Mouse (Mus musculus) lung, postnatal 0 days (tissue): ENCODE measurements at regions not wholly inside any gene's neighbourhood (a gene's known extent, or its start where the extent isn't known, plus 50 kb on each side); places are given as distances from the start of the nearest gene placed in this dataset.

Experiments used
- ATAC-seq: fragments of 200-750 bp; cut with Nextera tagmentation; 2 replicates; pipeline ENCODE4 v1.8.0; 2017; ENCODE audit warnings: moderate library complexity
- DNase-seq: peaks from one replicate; pipeline ENCODE4 v3.0.0-alpha.2; 2016; ENCODE audit warnings: low spot score
- H3K27ac ChIP-seq: fragments of 300-500 bp; sonication (generic); 2 replicates; pipeline ENCODE4 v1.5.1; 2014; ENCODE audit warnings: antibody characterized with exemption, mild to moderate bottlenecking, low read length, mixed read lengths
- H3K27me3 ChIP-seq: fragments of 300-500 bp; sonication (generic); replicated peaks from 2 replicates; pipeline ENCODE4 v1.6.1; 2014; ENCODE audit warnings: low read length, mixed read lengths; ENCODE audit not compliant: insufficient read depth
- H3K36me3 ChIP-seq: fragments of 300-500 bp; sonication (generic); 2 replicates; pipeline ENCODE4 v1.6.1; 2014; ENCODE audit warnings: low read length, mixed read lengths; ENCODE audit not compliant: insufficient read depth
- H3K4me1 ChIP-seq: fragments of 300-500 bp; sonication (generic); 2 replicates; pipeline ENCODE4 v1.6.1; 2014; ENCODE audit warnings: antibody characterized with exemption, low read depth, low read length, mixed read lengths; ENCODE audit not compliant: insufficient read depth
- H3K4me2 ChIP-seq: fragments of 300-500 bp; sonication (generic); replicated peaks from 2 replicates; pipeline ENCODE4 v1.6.1; 2014; ENCODE audit warnings: low read depth, mild to moderate bottlenecking, low read length, moderate library complexity, mixed read lengths
- H3K4me3 ChIP-seq: fragments of 300-500 bp; sonication (generic); 2 replicates; pipeline ENCODE4 v1.5.1; 2014; ENCODE audit warnings: low read depth, low read length
- H3K9ac ChIP-seq: fragments of 300-500 bp; sonication (generic); replicated peaks from 2 replicates; pipeline ENCODE4 v1.6.1; 2014; ENCODE audit warnings: low read depth, mild to moderate bottlenecking
- H3K9me3 ChIP-seq: fragments of 300-500 bp; sonication (generic); 2 replicates; pipeline ENCODE4 v1.6.1; 2016; ENCODE audit warnings: low read length, mixed read lengths
- CTCF ChIP-seq: IDR thresholded peaks from 2 replicates; pipeline ENCODE4 v1.5.1; 2016; ENCODE audit warnings: antibody characterized with exemption, mild to moderate bottlenecking
- EP300 ChIP-seq: IDR thresholded peaks from 2 replicates; pipeline ENCODE4 v1.6.1; 2016; ENCODE audit warnings: antibody characterized with exemption, mild to moderate bottlenecking, control low read depth
- WGBS: fragments of 180-500 bp; shearing (Covaris S2); extraction: QIAGEN DNeasy Blood & Tissue Kit; methylation state at CpG from one replicate; pipeline ENCODE4 v1.1.7; 2014; 5-methylcytosine and 5-hydroxymethylcytosine counted together

DNA sequence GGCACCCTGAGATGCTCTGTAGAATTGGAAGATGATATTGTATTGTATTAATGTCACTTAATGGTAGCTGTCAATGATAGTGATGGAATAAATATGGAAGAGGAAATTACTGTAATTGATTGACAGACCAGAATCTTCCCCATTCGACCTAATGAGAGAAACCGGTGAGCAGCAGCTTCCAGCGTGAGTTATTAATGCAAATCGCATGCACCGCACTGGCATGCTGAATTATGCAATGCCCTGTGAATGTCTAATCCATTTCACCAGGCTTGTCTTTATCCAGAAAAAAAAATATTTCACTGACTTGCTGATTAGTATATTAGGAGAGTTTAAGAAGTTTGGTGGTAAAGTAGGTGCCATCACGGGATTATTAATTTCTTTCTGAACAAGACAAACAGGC, 384.2 kb upstream of the Jarid2 start:
- WGBS: 82% methylated on average over 6 of the region's 6 CpGs
- ATAC-seq: no peak
- no peak overlapping the region for H3K4me2 ChIP-seq

DNA sequence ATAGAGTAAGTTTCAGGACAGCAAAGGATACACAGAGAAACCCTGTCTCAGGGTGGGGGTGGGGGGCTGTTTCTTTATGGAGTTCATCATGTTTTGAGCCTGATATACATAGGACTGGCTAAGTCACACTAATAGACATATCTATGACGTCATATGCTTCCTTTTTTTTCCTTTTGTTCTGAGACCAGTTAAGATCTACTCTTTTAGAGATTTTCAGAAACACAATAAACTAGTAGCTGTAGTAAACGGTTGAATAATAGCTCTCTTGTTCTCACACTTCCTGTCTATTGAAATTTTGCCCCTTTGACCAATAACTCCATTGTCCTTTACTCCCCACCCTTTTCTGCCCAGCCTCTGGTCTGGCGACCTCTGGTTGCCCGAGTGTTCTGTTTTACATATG, 382.6 kb upstream of the Jarid2 start:
- H3K4me3 ChIP-seq: no peak overlapping the region
- no peaks in the 10 kb centered on the region for H3K9me3 ChIP-seq
- no peak for TF ChIP-seq EP300
- TF ChIP-seq CTCF: no peak
- no peak overlapping the region for H3K27ac ChIP-seq
- H3K9ac ChIP-seq: no peak overlapping the region
- no peaks in the 10 kb centered on the region for H3K36me3 ChIP-seq
- no peak overlapping the region for H3K4me2 ChIP-seq
- 70% methylated on average over 4 of the region's 4 CpGs for WGBS
- H3K4me1 ChIP-seq: no peaks in the 10 kb centered on the region
- ATAC-seq: no peak
- H3K27me3 ChIP-seq: no peaks in the 10 kb centered on the region
- DNase-seq: peak; percentile 11

More for the DNA sequence above, 384.2 kb upstream of the Jarid2 start:
- Histone ChIP-seq H3K4me3 (no peak overlapping the region), H3K27me3 (no peaks in the 10 kb centered on the region), H3K27ac (no peak overlapping the region), H3K9me3 (no peaks in the 10 kb centered on the region), H3K4me1 (no peaks in the 10 kb centered on the region), H3K9ac (no peak overlapping the region), H3K36me3 (no peaks in the 10 kb centered on the region)
- DNase-seq: no peak
- no peak for TF ChIP-seq EP300
- no peak for TF ChIP-seq CTCF

DNA sequence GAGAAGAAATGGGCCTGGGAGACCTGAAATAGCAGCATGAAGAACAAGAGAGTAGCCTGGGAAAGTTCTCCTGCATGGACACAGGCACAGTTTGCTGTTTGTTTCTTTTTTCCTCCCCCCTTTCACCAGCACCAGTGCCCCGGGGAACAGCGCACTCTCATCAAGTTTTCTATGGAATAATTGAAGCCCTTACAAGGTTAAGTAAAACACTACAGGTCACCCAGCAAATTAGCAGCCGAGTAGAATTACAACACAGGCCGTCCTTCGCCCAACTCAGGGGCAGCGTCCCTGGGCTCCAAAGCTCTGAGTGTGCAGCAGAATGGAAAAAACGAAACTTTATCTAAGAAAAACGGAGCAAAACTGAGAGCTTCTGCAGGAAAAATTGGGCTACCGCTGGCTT, 381.6 kb upstream of the Jarid2 start:
- H3K4me2 ChIP-seq: no peak overlapping the region
- no peak overlapping the region for H3K27ac ChIP-seq
- TF ChIP-seq CTCF: no peak
- TF ChIP-seq EP300: no peak
- H3K27me3 ChIP-seq: no peaks in the 10 kb centered on the region
- no peaks in the 10 kb centered on the region for H3K9me3 ChIP-seq
- DNase-seq: peak; percentile 12
- no peaks in the 10 kb centered on the region for H3K4me1 ChIP-seq
- no peak overlapping the region for H3K4me3 ChIP-seq
- 64% methylated on average over 9 of the region's 9 CpGs for WGBS
- no peaks in the 10 kb centered on the region for H3K36me3 ChIP-seq
- H3K9ac ChIP-seq: no peak overlapping the region
- no peak for ATAC-seq

DNA sequence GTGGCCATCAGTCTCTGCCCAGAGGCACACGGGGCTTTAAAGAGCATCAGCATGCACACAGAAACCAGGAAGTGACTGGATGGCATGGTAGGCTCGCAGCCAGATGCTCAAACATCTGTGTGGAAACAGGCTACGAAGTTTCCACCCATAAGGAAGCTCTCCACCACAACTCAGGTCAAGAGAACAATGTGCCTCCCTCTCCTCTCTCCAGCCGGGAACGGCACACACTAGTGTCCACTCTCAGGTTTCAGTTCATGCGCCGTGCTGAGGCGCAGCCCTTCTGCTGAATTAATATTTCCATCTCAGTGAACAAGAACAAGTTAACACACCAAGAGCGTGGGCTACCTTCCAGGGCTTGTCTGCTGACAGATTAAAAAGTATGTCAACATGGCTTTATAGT, 375.4 kb upstream of the Jarid2 start:
- Histone ChIP-seq H3K4me3 (no peak overlapping the region), H3K27ac (no peak overlapping the region), H3K36me3 (no peaks in the 10 kb centered on the region), H3K4me2 (no peak overlapping the region), H3K4me1 (no peaks in the 10 kb centered on the region), H3K9ac (no peak overlapping the region), H3K9me3 (no peaks in the 10 kb centered on the region), H3K27me3 (no peaks in the 10 kb centered on the region)
- ATAC-seq (no peak), DNase-seq (peak; percentile 65)
- TF ChIP-seq CTCF (no peak), EP300 (no peak)
- WGBS: 33% methylated on average over 9 of the region's 9 CpGs

DNA sequence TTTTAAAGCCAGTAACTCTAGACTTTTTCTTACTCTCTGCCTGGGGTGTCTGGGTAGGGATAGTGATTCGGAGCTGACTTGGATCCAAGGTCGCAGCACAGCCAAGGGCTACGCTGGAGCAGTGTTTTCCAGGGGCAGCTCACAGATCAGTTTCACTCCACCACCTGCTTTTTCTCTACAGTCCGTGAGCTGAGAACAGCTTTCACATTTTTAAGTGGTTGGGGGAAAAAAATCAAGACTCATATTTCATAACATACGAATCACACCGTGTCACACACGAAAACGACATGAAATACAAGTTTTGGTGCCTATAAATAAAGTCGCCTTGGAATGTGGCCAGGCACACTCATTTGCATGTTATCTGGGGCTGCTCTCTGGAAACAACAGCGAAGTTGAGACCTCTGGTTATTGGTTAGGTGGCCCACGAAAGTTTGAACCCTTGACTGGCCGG, 373.5 kb upstream of the Jarid2 start:
- H3K4me1 ChIP-seq: no peaks in the 10 kb centered on the region
- TF ChIP-seq CTCF (no peak), EP300 (no peak)
- no peak overlapping the region for H3K4me3 ChIP-seq
- no peaks in the 10 kb centered on the region for H3K36me3 ChIP-seq
- no peak overlapping the region for H3K9ac ChIP-seq
- no peaks in the 10 kb centered on the region for H3K9me3 ChIP-seq
- WGBS: 36% methylated on average over 12 of the region's 12 CpGs
- H3K4me2 ChIP-seq: no peak overlapping the region
- H3K27ac ChIP-seq: no peak overlapping the region
- no peaks in the 10 kb centered on the region for H3K27me3 ChIP-seq
- DNase-seq: peak; percentile 18
- ATAC-seq: no peak

DNA sequence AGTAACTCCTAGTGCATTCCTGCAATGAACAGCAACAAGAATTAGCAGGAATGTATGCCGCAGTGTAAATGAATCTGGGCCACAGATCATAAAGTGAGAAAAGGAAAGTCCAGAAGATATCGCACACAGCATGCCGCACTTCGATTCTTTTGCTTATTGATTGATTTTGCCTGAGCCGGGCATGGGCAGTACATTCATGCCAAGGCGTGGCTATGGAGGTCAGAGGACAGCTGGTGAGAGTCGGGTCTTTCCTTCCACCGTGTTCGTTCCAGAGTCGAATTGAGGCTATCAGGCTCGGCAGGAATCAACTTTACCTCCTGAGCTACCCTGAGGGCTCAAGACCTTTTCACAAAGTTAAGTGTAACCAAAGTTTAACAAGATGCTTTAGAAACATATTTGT, 372.3 kb upstream of the Jarid2 start:
- TF ChIP-seq CTCF: no peak
- TF ChIP-seq EP300: no peak
- no peak overlapping the region for H3K9ac ChIP-seq
- no peak overlapping the region for H3K4me3 ChIP-seq
- WGBS: 83% methylated on average over 11 of the region's 11 CpGs
- no peaks in the 10 kb centered on the region for H3K9me3 ChIP-seq
- no peak overlapping the region for H3K27ac ChIP-seq
- no peaks in the 10 kb centered on the region for H3K4me1 ChIP-seq
- no peaks in the 10 kb centered on the region for H3K27me3 ChIP-seq
- no peaks in the 10 kb centered on the region for H3K36me3 ChIP-seq
- DNase-seq (no peak), ATAC-seq (no peak)
- H3K4me2 ChIP-seq: no peak overlapping the region

DNA sequence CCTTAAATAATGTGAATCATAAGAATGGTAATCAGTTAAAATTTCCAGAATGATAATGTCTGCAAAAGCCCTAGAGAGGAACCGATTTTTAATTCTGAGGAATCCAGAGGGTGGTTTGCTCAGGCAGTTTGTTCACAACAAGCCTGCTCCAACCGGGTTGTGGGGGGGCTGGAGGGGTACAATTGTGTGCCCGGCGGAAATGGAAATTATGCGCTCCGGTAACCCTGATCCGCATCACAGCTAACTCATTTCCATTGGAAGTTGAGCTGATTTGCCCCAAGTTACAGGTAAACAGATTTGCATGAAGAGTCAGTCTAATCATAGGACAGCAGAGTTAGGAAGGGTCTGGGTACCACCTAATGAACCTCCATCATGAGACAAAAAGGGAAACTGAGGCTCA, 369.9 kb upstream of the Jarid2 start:
- TF ChIP-seq CTCF: no peak
- no peak for TF ChIP-seq EP300
- H3K9me3 ChIP-seq: no peaks in the 10 kb centered on the region
- H3K36me3 ChIP-seq: no peaks in the 10 kb centered on the region
- DNase-seq (no peak), ATAC-seq (no peak)
- no peaks in the 10 kb centered on the region for H3K27me3 ChIP-seq
- no peak overlapping the region for H3K27ac ChIP-seq
- H3K4me2 ChIP-seq: no peak overlapping the region
- H3K4me1 ChIP-seq: no peaks in the 10 kb centered on the region
- 85% methylated on average over 7 of the region's 7 CpGs for WGBS
- no peak overlapping the region for H3K9ac ChIP-seq
- H3K4me3 ChIP-seq: no peak overlapping the region
